Mouse (Mus musculus): ENCODE measurements around the gene Fga.

The Fga gene

GRCm38 (mm10) chr3:83027546-83028251 lies 1.8 kb downstream of the Fga start:
- DNase-seq (ENCODE audit: low spot score in 2 of 2): no peak

DNA sequence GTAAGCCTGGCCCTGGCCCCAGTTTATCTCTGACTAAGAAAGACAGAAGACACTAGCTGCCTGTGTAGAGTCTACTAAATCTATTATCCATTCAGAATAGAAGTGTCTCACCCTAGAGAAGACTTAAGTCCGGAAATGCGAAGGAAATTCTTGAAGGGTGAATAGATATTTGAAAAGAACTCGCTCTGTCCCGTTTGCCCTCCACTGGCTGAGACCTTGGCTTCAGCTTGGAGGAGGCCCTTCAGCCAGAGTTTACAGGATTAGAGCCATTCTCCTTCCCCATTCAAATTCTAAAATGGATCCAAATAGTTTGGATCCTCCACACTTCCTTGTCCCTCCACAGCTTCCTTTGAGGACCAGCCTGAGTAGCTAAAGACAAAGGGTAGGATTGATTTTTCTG lies 4.5 kb downstream of the Fga start:
- no peak for DNase-seq (ENCODE audit: low spot score in 2 of 2)

- DNase-seq (ENCODE audit: low spot score in 2 of 2): no peak
Observed at GRCm38 (mm10) chr3:83032746-83033308, 7.0 kb downstream of the Fga start.

DNA sequence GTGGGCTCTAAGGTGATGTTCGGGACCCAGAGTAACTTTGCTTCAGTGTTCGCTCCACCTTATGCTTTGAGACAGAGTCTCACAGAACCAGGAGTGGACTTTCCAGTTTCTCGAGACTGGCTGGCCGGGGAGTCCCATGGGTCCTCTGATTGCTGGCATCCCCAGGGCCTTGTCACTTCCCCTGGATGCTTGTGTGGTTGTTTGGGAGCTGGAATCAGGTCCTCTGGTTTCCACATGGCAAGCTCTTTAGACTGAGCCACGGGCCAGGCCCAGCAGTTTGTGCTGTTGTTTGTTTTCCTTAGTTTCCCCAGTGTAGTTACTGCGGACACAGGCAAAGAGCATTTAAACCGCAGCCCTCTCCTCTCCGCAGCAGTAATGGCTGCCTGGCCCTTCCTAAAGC lies 7.9 kb downstream of the Fga start:
- no peak for DNase-seq (ENCODE audit: low spot score in 2 of 2)

DNA sequence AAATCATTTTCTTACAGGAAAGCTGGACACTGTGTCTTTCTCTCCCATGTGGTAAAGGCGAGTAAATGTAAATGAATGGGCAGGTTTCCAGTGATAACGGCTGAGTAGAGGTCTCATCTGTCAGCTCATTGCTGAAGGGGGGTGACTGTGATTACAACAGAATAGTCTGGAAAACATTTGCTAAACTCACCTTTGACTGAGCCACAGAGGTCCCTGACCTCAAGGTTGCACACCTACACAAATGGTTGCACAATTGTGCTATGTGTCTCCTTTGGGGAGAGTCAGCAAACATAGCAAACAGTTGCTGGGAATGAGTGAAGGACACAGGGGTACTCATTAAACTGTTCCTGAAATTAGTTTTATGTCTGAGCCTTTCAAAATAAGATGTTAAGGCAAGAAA lies 13.0 kb downstream of the Fga start:
- DNase-seq (ENCODE audit: low spot score in 2 of 2): no peak

DNA sequence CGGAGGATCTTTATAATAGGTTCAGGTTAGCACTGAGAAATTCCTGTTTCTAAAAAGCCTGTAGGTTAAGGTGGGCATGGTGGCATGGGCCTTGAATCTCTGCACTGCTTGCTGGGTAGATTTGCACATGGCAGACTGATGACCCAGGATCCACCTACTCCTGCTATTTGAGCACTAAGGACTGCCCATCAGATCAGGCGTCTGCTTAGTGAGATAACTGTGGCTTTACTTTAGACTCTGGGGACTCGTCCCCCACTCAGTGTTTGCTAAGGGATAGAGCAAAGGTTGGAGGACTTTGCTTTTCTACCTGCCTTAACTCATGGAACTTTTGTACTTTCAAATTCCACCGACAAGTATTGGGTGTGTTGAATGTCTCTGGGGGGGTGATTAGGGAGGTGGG lies 13.8 kb downstream of the Fga start:
- DNase-seq (ENCODE audit: low spot score in 2 of 2): no peak

GRCm38 (mm10) chr3:83042451-83042850 lies 16.6 kb downstream of the Fga start:
- DNase-seq (ENCODE audit: low spot score in 2 of 2): no peak

GRCm38 (mm10) chr3:83046649-83047048 lies 20.8 kb downstream of the Fga start:
- no peak for DNase-seq (ENCODE audit: low spot score in 2 of 2)

GRCm38 (mm10) chr3:83049680-83050079 lies 23.8 kb downstream of the Fga start, which contains the start of gene Fgb:
TSS of gene Fgb (minus strand) at chr3:83049863.
- no peak for DNase-seq (ENCODE audit: low spot score in 2 of 2)

DNA sequence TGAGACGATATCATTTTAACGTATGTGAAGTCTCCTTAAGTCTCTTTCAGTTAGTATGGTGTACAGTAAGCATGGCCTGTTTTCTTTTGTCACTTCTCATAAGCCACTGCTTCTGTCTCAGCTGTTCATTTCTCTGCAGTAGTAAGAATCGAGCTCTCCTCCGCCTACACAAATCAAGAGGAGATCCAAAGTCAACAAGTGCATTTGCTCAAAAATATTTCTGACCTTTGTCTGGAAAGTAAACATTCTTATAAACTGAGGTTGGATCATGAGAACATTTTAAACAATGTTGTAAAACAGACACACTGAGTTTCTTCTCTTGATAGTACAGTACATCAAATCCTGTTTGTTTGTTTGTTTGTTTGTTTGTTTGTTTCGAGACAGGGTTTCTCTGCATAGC lies 24.8 kb downstream of the Fga start:
- no peak for DNase-seq (ENCODE audit: low spot score in 2 of 2)

DNA sequence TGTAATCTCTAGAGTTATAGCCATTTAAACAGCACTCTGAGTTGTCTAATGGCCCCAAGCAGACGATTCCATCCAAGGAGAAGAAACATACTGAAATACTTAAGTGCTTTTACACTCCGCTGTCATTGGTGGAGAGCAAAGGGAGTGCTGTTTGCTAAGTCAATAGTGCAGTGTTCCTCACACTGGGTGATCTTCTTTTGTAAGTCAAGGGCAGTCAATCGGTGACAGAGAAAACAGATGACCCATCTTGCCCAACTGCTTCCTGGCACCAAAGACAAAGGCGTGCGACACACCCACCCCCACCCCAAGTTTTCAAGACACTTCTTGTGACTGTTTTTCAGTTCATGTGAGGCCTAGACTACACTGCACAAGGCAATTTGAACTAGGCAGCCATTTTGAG lies 26.2 kb downstream of the Fga start:
- no peak for DNase-seq (ENCODE audit: low spot score in 2 of 2)

DNA sequence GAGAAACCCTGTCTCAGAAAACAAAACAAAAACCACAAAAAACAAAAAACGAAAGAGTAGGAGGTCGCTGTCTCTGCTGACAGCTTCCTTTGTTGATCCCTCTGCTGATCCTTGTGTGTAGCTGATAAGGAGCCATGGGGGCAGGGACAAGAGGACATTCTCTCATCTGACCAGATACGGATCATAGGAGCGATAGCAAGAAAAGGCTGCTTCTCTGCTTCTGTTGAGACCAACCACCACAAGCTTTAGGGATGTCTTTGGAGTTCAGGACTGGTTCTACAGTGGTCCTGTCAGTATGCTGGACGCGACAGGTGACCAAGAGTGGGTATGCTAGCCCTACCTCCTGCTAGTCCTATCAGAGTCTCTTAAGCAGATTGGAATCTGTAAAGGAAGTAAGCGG lies 27.2 kb downstream of the Fga start:
- DNase-seq (ENCODE audit: low spot score in 2 of 2): no peak

DNA sequence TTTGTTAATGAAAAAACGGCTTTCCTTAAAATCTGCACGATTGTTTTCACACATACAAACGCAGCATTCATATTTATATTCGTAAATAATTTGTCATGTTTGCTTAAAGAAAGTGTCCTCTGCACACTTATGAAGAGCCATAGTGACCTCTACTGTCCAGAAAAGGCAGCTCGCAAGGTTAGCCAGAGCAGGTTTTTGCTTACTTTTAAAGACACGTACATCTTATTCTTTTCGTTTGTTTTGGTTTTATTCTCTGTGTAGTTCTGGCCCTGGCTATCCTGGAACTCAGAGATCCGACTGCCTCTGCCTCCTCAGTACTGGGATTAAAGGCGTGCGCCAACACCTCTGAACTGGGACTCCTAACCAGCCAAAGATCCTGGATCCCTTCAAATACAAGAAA lies 27.9 kb downstream of the Fga start:
- DNase-seq (ENCODE audit: low spot score in 2 of 2): no peak

GRCm38 (mm10) chr3:83054759-83055158 lies 28.9 kb downstream of the Fga start:
- no peak for DNase-seq (ENCODE audit: low spot score in 2 of 2)

- peak; percentile 98 to 99 for DNase-seq (ENCODE audit: low spot score in 2 of 2)
Observed at GRCm38 (mm10) chr3:83055281-83056038, 29.6 kb downstream of the Fga start, which contains the start of gene Plrg1. TSS of gene Plrg1 (plus strand) at chr3:83055522.

DNA sequence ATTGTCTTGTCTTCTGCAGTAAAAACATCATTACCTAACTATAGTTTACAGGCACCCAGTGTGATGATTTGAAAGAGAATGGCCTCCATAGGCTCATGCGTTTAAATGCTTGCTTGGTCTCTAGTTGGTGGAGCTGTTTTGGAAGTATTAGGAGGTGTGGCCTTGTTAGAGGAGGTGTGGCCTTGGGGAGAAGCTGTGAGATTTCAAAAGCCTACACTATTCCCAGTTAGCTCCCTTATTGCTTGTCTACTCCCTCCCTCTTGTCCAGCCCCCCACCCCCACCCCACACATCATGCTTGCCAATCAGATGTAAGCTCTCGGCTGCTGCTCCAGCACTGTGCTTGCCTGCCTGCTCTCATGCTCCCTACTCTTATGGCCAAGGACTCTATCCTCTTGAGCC lies 31.2 kb downstream of the Fga start:
- DNase-seq (ENCODE audit: low spot score in 2 of 2): no peak

GRCm38 (mm10) chr3:83067920-83068319 lies 42.0 kb downstream of the Fga start:
- DNase-seq (ENCODE audit: low spot score in 2 of 2): no peak

GRCm38 (mm10) chr3:83068869-83069268 lies 43.0 kb downstream of the Fga start:
- DNase-seq (ENCODE audit: low spot score in 2 of 2): peak in 1 of 2 experiments; percentile 51

DNA sequence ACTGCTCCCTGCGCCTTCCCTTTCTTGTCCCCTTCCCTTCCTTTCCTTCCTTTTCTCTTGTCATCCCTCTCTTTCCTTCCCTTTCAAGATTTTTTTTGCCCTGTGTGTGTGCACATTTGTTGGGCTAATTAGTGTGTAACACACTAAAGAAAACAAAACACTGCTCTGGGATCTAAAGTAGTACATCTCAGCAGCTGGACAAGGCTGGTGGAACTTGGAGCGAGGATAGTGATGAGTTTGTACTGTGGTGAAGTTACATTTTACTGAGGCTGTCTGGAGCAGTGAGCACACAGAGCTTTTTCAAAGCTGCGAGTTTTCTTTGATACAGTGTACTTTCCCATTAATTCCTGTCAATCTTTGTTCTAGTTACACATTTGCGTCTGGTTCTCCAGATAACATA lies 44.4 kb downstream of the Fga start:
- DNase-seq (ENCODE audit: low spot score in 2 of 2): no peak

- DNase-seq (ENCODE audit: low spot score in 2 of 2): no peak
Observed at GRCm38 (mm10) chr3:83076563-83076962, 50.7 kb downstream of the Fga start.

- peak; percentile 39 to 69 for DNase-seq (ENCODE audit: low spot score in 2 of 2)
Observed at GRCm38 (mm10) chr3:83080567-83081055, 54.7 kb downstream of the Fga start.

Measured in spleen, postnatal 4 days (tissue).